Mouse (Mus musculus) E14TG2a.4 (cell line): ENCODE data around the gene Gtpbp3.

Source experiments
- CTCF ChIP-seq: conservative IDR thresholded peaks from 2 replicates; pipeline ENCODE4 v1.5.1; 2014; ENCODE audit warnings: low read length
- NANOG ChIP-seq: IDR thresholded peaks from 2 replicates; pipeline ENCODE4 v1.6.1; 2014; ENCODE audit warnings: borderline replicate concordance, low read length, mixed read lengths
- POU5F1 ChIP-seq: IDR thresholded peaks from 2 replicates; pipeline ENCODE4 v1.6.1; 2014; ENCODE audit warnings: low read length, borderline replicate concordance

DNA sequence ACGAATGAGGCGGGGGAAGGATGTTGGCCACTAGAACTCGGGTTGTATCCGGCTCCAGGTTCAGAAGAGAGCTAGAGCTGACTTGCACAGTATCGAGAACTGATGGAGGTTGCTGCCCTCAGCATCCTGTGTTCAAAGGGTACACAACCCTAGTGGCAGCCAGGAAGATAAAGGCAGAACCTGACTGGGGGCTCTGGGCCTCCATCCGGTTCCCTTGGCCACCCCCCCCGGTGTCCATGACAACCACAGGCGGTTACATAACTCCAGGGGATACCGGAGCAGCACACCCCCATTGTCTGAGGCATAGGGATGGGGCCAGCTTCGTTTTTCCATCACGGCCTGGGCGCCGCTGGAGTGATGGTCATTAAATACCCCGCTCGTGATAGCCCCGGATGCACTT lies 25.1 kb upstream of the Gtpbp3 start:
- TF ChIP-seq CTCF (no peak), NANOG (no peak), POU5F1 (no peak)
